Mouse (Mus musculus) heart, adult 2 months (tissue): ENCODE results near the gene Oasl1.

Experiments
- CTCF ChIP-seq: fragments of 200-600 bp; IDR thresholded peaks from 2 replicates; pipeline ENCODE4 v1.8.1; 2022; ENCODE audit warnings: antibody characterized with exemption, mild to moderate bottlenecking, moderate library complexity
- EP300 ChIP-seq: fragments of 200-500 bp; IDR thresholded peaks from 2 replicates; pipeline ENCODE4 v1.6.1; 2011; ENCODE audit warnings: low read depth, low read length, control low read depth; ENCODE audit not compliant: insufficient read depth
- POLR2A ChIP-seq: fragments of 200-500 bp; IDR thresholded peaks from 2 replicates; pipeline ENCODE4 v1.6.1; 2011; ENCODE audit warnings: mild to moderate bottlenecking, low read depth, low read length, control low read depth; ENCODE audit not compliant: insufficient read depth

DNA sequence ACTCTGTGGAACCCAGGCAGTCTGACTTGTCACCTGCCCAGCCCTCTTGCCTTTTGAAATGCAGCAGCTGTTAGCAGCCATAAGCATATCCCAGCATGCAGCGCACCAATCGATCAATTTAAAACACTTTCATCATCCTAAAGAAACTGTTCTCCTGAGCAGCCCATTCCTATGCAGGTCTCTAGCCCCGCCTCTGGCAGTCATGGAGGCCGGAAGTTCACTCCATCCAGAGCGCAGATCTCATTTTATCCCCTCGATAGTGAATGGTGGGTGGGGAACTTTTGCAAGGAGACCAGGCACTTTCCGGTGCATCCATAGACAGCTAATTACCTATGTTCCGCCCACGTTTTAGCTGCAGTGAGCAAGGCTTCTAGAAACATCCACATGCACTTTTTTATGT lies 49.2 kb downstream of the Oasl1 start:
- TF ChIP-seq CTCF: no peak
- TF ChIP-seq POLR2A: no peak
- TF ChIP-seq EP300: no peak
